Mouse (Mus musculus) liver, embryonic 13.5 days (tissue): Measurements from ENCODE around the gene Phpt1. TPM values are rescaled to one million over a fixed set of nuclear protein-coding genes. Genes with fewer than 3 reads are reported as not detected.

ENCODE experiments used
- ATAC-seq: fragments of 200-750 bp; cut with Nextera tagmentation; 2 replicates; pipeline ENCODE4 v1.8.0; 2017; ENCODE audit warnings: low read depth, mild to moderate bottlenecking, moderate number of reproducible peaks, moderate library complexity
- DNase-seq: peaks from one replicate; pipeline ENCODE4 v3.0.0; 2022
- H3K27ac ChIP-seq: fragments of 300-500 bp; sonication (generic); 2 replicates; pipeline ENCODE4 v1.5.1; 2015; ENCODE audit warnings: moderate library complexity, mild to moderate bottlenecking, inconsistent platforms
- H3K27me3 ChIP-seq: fragments of 300-500 bp; sonication (generic); 2 replicates; pipeline ENCODE4 v1.6.1; 2015; ENCODE audit warnings: mild to moderate bottlenecking, inconsistent platforms
- H3K36me3 ChIP-seq: fragments of 300-500 bp; sonication (generic); 2 replicates; pipeline ENCODE4 v1.6.1; 2015; ENCODE audit warnings: mild to moderate bottlenecking, inconsistent platforms
- H3K4me1 ChIP-seq: fragments of 300-500 bp; sonication (generic); replicated peaks from 2 replicates; pipeline ENCODE4 v1.6.1; 2015; ENCODE audit warnings: inconsistent platforms
- H3K4me2 ChIP-seq: fragments of 300-500 bp; sonication (generic); 2 replicates; pipeline ENCODE4 v1.6.1; 2015; ENCODE audit warnings: inconsistent platforms, mild to moderate bottlenecking, moderate library complexity
- H3K4me3 ChIP-seq: fragments of 300-500 bp; sonication (generic); replicated peaks from 2 replicates; pipeline ENCODE4 v1.5.1; 2015; ENCODE audit warnings: mild to moderate bottlenecking, inconsistent platforms
- H3K9ac ChIP-seq: fragments of 300-500 bp; sonication (generic); 2 replicates; pipeline ENCODE4 v1.6.1; 2015; ENCODE audit warnings: mild to moderate bottlenecking, inconsistent platforms
- H3K9me3 ChIP-seq: fragments of 300-500 bp; sonication (generic); replicated peaks from 2 replicates; pipeline ENCODE4 v1.6.1; 2016; ENCODE audit warnings: inconsistent platforms
- WGBS: fragments of 180-500 bp; shearing (Covaris S2); methylation state at CpG from one replicate; pipeline ENCODE4 v1.1.7; 2015; ENCODE audit not compliant: insufficient replicate concordance; 5-methylcytosine and 5-hydroxymethylcytosine counted together
- polyA plus RNA-seq: library from polyadenylated mRNA; unstranded; fragments of >200 nt; fragmentation: Nextera tagmentation; extraction: Ambion mirVana; gene quantifications from 2 replicates; pipeline ENCODE4 v1.2.1, GENCODE M21; 2015

Phpt1 gene
- polyA plus RNA-seq, 1 experiment from 2014 or later: 50.2 TPM

GRCm38 (mm10) chr2:25534866-25535182 lies 40.2 kb downstream of the Phpt1 start:
- 86% methylated on average over 2 of the region's 2 CpGs for WGBS
- Histone ChIP-seq H3K27me3 (no peaks in the 10 kb centered on the region), H3K36me3 (peaks cover 88% of the 10 kb centered on the region), H3K9ac (no peak overlapping the region), H3K4me1 (peaks cover 6% of the 10 kb centered on the region), H3K9me3 (no peaks in the 10 kb centered on the region), H3K27ac (no peak overlapping the region), H3K4me2 (no peak overlapping the region), H3K4me3 (no peak overlapping the region)
- no peak for DNase-seq
- no peak for ATAC-seq

GRCm38 (mm10) chr2:25534178-25534865 lies 40.7 kb downstream of the Phpt1 start:
- 64% methylated on average over 3 of the region's 3 CpGs for WGBS
- no peak for DNase-seq
- H3K9ac ChIP-seq: no peak overlapping the region
- H3K9me3 ChIP-seq: no peaks in the 10 kb centered on the region
- no peaks in the 10 kb centered on the region for H3K27me3 ChIP-seq
- H3K4me3 ChIP-seq: no peak overlapping the region
- no peak overlapping the region for H3K4me2 ChIP-seq
- no peak overlapping the region; the same call in 1 of the 2 replicates for H3K27ac ChIP-seq
- H3K4me1 ChIP-seq: peaks cover 6% of the 10 kb centered on the region
- peaks cover 89% of the 10 kb centered on the region for H3K36me3 ChIP-seq
- 0 out of 2 replicates have a peak, but pooled peaks have one; percentile 29 for ATAC-seq

DNA sequence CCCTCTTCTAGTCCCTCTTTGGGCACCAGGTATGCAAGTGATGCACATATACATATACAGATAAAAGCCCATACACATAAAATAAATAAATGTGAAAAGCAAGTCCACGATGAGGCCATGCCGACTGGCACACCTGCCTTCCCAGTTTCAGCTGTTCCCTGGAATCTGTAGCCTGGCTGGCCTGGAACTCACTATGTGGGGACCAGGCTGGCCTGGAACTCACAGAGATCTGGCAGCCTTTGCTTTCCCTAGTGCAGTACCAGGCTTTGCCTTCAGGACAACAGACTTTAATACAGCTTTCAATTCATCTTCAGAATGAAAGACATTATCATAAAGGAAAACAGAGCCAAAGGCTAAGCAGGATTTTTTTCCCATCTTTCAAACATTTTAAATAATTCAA lies 41.3 kb downstream of the Phpt1 start:
- H3K9ac ChIP-seq: no peak overlapping the region
- peaks cover 93% of the 10 kb centered on the region for H3K36me3 ChIP-seq
- no peak for ATAC-seq
- no peaks in the 10 kb centered on the region for H3K27me3 ChIP-seq
- no peak overlapping the region for H3K27ac ChIP-seq
- peaks cover 6% of the 10 kb centered on the region for H3K4me1 ChIP-seq
- H3K4me3 ChIP-seq: no peak overlapping the region
- no peak overlapping the region for H3K4me2 ChIP-seq
- H3K9me3 ChIP-seq: no peaks in the 10 kb centered on the region
- no peak for DNase-seq
- WGBS: 86% methylated on average over 2 of the region's 2 CpGs

DNA sequence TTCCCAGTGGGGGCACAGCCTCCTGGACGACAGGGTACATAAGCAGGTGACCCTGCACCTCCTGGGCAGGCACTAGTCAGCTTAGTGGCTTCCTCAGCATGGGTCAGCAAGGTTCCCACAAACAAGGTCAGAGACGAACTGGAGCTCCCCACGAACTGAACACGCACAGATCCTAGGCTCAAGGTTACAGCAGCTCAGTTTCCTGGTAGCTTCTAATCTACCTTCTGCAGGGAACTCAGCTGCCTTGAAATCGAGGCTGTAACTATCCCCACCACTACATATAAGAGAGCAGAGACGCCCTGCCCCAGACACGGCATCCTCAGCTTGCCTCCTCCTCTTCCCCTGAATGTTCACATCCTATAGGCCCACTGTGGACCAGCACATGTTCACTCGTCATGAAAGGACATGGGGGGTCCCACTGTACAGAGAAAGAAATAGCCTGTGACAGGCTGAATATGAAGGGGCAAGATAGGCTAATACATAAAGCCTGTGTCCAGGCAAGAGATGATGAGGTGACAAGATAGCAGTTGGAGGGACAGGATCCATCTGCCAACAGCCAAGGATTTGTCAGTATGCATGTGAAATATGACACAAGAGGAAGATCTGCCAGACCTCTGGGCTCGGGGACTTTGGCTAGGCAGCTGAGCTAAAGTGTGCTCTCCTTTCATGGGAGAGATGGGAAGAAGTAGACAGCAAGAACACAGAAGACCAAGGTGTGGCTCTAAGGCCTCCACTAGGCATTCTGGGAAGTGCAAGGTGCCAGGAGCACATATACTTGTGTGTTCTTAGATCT lies 48.3 kb downstream of the Phpt1 start:
- Histone ChIP-seq H3K4me3 (no peak overlapping the region), H3K4me1 (no peaks in the 10 kb centered on the region), H3K27ac (no peak overlapping the region), H3K4me2 (no peak overlapping the region), H3K9ac (no peak overlapping the region), H3K27me3 (no peaks in the 10 kb centered on the region), H3K9me3 (no peaks in the 10 kb centered on the region), H3K36me3 (peaks cover 97% of the 10 kb centered on the region)
- WGBS: 72% methylated on average over 9 of the region's 9 CpGs
- ATAC-seq (no peak), DNase-seq (no peak)

Other genes starting within 250 kb of the Phpt1 start
- 18.8 and 27.1 TPM in 2 replicates for gene Man1b1, start 242.9 kb downstream of the Phpt1 start, polyA plus RNA-seq
- gene Dpp7, start 218.9 kb downstream of the Phpt1 start, polyA plus RNA-seq: 9.0 and 10.5 TPM in 2 replicates
- 13.4 and 16.1 TPM in 2 replicates for gene Uap1l1, start 209.5 kb downstream of the Phpt1 start, polyA plus RNA-seq
- gene Sapcd2, start 202.9 kb downstream of the Phpt1 start, polyA plus RNA-seq: 30.0 and 30.6 TPM in 2 replicates
- gene Entpd2, start 179.3 kb downstream of the Phpt1 start, polyA plus RNA-seq: 0.40 and 0.41 TPM in 2 replicates
- 4.2 and 5.1 TPM in 2 replicates for gene Npdc1, start 175.9 kb downstream of the Phpt1 start, polyA plus RNA-seq
- gene Fut7, start 152.0 kb downstream of the Phpt1 start, polyA plus RNA-seq: 0.56 and 0.97 TPM in 2 replicates
- gene Abca2, start 146.5 kb downstream of the Phpt1 start, polyA plus RNA-seq: 1.4 and 1.6 TPM in 2 replicates
- 0.21 and 0.25 TPM in 2 replicates for gene Clic3, start 118.4 kb downstream of the Phpt1 start, polyA plus RNA-seq
- gene Paxx, start 114.1 kb downstream of the Phpt1 start, polyA plus RNA-seq: 7.2 and 7.7 TPM in 2 replicates
- 0.38 TPM in 1 of 2 replicates, not detected in the other for gene Ptgds, start 105.2 kb downstream of the Phpt1 start, polyA plus RNA-seq
- not detected in 2 replicates for gene Lcn12, start 81.3 kb downstream of the Phpt1 start, polyA plus RNA-seq
- gene Fbxw5, start 74.5 kb downstream of the Phpt1 start, polyA plus RNA-seq: 27.9 and 31.1 TPM in 2 replicates
- gene C8g, start 73.5 kb downstream of the Phpt1 start, polyA plus RNA-seq: 25.8 and 26.8 TPM in 2 replicates
- gene Traf2, start 28.3 kb downstream of the Phpt1 start, polyA plus RNA-seq: 16.6 and 18.7 TPM in 2 replicates
- gene Edf1, start 17.4 kb downstream of the Phpt1 start, polyA plus RNA-seq: 275 and 306 TPM in 2 replicates
- gene Mamdc4, start 379 bp downstream of the Phpt1 start, polyA plus RNA-seq: 1.6 and 2.7 TPM in 2 replicates
- 0.02 TPM in 1 of 2 replicates, not detected in the other for gene Ajm1, start 6.5 kb upstream of the Phpt1 start, polyA plus RNA-seq
- gene Rabl6, start 33.3 kb upstream of the Phpt1 start, polyA plus RNA-seq: 29.7 and 29.8 TPM in 2 replicates
- gene Ccdc183, start 42.5 kb upstream of the Phpt1 start, polyA plus RNA-seq: 0.09 and 0.14 TPM in 2 replicates
- 7.8 and 8.3 TPM in 2 replicates for gene Tmem141, start 46.8 kb upstream of the Phpt1 start, polyA plus RNA-seq
- 34.8 and 37.5 TPM in 2 replicates for gene Fcna, start 52.8 kb upstream of the Phpt1 start, polyA plus RNA-seq
- gene Lcn8, start 77.9 kb upstream of the Phpt1 start, polyA plus RNA-seq: not detected in 2 replicates
- gene Lcn5, start 82.7 kb upstream of the Phpt1 start, polyA plus RNA-seq: not detected in 2 replicates
- not detected in 2 replicates for gene Lcn6, start 101.6 kb upstream of the Phpt1 start, polyA plus RNA-seq
- not detected in 2 replicates for gene Lcn10, start 107.5 kb upstream of the Phpt1 start, polyA plus RNA-seq
- not detected in 2 replicates for gene Obp2a, start 124.8 kb upstream of the Phpt1 start, polyA plus RNA-seq
- 12.8 and 13.4 TPM in 2 replicates for gene Bmyc, start 131.5 kb upstream of the Phpt1 start, polyA plus RNA-seq
- gene Obp2b, start 161.8 kb upstream of the Phpt1 start, polyA plus RNA-seq: not detected in 2 replicates
- not detected in 2 replicates for gene Lcn3, start 190.3 kb upstream of the Phpt1 start, polyA plus RNA-seq
- not detected in 2 replicates for gene Lcn11, start 201.8 kb upstream of the Phpt1 start, polyA plus RNA-seq
- gene Gm13539, start 207.0 kb upstream of the Phpt1 start, polyA plus RNA-seq: not detected in 2 replicates
- gene Glt6d1, start 240.6 kb upstream of the Phpt1 start, polyA plus RNA-seq: not detected in 2 replicates
- gene Lcn9, start 247.9 kb upstream of the Phpt1 start, polyA plus RNA-seq: not detected in 2 replicates